Mouse (Mus musculus) induced T-regulatory cell, adult 2 months (primary cell): ENCODE results near the gene Clec9a.
A peak's percentile ranks its signal among the peaks of the same experiment; 100 is the strongest.

Experiments
- DNase-seq: peaks from one replicate; pipeline ENCODE4 v3.0.0-alpha.2; 2012; ENCODE audit warnings: low read depth

The Clec9a gene

DNA sequence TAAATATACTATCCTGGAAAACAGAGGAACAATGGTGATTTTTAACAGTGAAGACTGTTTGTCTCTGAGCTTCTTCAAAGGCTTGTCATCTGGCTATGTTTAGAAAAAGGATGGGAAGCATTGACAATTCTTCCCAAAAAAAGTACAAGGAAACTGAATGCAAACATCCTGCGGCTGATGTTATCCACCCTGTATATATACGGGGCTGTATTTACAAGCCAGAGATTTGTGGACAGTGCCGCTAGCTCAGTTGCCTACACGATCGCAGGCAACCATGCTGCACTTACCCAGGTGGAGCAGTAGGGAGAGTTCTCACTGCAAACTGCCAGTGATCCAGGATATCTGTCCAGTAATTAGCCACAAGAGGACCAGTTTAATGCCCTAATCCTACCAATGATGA lies 16.6 kb downstream of the Clec9a start:
- DNase-seq, result no peak

DNA sequence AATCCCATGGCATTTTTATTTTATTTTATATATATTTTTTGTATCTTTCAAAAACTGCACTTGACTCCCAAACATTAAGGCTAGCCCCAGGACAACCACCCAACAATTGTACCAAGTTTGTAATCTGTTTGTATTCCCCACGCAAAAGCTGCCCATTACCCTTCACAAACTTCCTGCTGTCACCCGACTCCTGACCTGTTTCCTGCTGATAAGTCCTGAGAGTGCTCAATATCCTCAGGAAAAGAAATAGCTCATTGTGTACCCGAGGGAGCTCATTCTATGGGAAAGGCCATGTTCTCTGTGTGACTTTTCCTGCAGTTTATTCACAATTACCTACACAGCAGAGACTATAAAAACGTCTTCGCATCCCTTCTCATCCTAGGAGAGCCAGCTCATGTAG lies 17.1 kb downstream of the Clec9a start:
- DNase-seq, result no peak

DNA sequence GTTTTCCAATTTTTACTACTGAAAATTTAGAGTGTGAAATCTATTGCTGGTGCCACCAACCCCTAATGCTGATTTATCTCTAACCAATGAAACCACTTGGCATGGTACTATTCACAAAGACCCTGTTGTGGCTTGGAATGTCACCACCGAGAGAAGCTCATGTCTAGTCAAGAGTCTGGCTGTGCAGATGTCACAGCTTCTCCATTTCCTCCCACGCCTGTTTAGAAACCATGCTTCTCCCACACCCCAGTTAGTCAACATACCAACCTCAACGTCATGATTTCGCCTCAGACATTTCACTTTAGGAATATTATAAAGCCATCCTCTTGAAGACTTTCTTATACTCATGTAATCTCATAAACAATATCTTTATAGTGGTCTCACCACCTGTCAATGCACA lies 18.6 kb downstream of the Clec9a start:
- no peak for DNase-seq

DNA sequence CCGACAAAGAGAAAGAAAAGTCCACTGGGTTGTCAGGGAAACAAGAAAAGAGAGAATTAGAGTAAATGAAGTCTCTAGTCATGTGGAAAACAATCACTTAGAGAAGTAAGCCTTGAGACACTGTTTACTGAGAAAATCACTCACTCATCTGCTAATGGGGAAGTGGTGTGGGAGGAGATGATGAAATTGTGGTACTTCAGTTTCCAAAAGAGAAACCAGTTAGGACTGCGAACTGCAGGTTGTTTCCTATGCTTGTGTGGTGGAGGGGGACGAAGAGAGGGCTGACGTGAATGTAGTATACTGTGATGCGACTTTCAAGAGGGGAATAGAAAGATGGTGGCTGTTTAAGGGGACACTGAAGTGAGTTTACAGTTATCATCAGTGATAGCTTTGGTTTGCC lies 25.6 kb downstream of the Clec9a start:
- peak; percentile 49 for DNase-seq

DNA sequence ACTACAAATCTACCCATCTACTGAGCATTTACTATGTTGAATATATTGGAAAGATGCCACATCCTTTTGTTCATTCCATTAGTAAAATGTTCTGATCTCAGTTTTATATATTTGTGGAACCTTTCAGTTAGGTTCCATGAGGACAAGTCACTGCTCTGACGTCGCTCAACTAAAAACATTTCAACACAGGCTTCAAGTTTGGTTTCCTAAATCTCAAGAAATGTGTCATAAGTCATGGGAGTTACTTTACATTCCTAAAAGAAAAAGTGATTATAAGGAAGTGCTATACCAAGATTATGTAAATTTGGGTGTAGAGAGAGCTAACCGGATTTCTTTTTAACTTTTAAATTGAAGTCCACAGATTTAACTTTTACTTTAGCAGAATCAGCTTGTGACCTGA lies 27.4 kb downstream of the Clec9a start:
- DNase-seq, result no peak

DNA sequence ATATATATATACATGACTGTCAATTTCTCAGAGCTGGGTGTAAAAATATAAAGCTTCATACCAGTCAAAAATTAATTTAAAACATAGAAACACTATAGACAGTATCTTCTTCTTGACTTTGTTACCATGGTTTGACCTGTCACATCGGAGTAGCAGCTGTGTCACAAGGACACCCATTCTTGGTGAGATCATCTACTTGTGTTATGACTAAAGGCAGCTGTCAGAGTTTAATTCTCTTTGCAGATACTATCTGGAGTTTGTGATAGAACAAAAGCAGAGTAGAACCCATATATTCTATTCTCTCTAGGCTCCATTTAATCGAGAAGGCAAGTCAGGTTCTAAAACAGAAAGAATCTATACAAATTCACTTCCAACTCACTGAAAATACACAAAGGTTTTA lies 29.4 kb downstream of the Clec9a start:
- DNase-seq, result no peak

DNA sequence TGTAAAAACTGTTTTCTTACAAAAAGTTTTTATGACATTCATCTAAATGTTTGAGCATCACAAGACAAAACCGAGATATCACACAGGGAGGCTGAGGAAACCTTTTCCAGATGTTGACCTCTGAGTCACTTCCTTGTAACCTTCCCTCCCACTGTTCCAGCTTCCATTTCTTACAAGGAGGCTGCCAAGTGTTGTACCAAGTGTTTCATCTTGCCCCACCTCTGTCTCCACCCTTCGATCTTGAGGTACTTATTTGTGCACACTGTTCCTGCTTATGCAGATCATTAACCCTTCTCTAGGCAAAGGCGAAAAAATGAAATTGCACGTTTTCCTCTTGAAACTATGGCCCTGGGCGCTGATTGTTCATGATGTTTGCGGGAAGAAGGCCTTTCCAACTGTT lies 41.1 kb downstream of the Clec9a start:
- DNase-seq, result no peak

DNA sequence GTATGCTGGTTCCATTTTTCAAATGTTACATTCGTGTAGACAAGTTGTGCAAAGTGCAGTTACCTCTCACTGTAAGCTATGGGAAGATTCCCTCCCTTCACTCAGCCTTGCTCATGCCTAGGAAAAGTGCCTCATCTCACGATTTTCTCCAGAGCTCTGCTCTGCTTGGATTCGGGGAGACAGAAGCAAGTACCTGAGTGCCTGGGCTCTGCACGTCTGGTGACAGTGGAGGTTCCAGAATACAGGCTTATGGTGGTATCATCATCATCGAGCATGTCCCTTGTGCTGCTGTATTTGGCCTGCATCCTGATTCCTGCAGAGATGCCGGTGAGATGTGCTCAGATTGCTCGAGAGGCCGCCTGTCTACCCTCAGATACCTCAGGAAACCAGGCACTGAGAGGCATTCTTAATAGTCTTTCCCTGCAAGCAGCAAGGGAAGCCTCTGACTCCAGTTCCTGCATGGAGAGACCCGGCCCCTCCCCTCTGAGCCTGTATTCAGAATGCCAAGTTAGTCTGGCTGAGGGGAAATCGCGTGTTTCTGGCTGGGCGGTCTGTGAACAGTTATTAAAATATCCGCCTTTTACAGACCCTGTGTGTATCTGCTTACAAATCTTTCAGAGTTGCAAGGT lies 42.9 kb downstream of the Clec9a start, which contains the start of gene Clec1a:
TSS of gene Clec1a (minus strand) at position 590 of the 629 bp plus-strand sequence.
- no peak for DNase-seq

DNA sequence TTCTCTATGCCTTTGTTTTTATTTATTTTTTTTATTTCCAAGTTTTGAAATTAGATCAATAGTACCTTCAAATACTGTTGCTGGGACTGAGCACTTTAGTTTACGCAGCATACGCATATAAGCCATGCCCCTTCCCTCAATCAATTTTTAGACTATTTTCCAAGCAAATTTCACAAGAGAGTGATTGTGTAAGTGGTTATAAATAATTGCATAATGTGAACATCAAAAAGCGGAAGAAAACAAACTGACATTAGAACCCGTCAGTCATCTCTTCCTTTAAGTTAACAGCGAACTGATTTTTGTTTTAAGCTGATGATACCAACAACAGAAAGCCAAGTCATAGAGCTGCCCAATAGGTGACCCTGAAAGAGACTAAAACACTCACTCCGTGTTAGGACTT lies 62.7 kb downstream of the Clec9a start:
- DNase-seq, result no peak

DNA sequence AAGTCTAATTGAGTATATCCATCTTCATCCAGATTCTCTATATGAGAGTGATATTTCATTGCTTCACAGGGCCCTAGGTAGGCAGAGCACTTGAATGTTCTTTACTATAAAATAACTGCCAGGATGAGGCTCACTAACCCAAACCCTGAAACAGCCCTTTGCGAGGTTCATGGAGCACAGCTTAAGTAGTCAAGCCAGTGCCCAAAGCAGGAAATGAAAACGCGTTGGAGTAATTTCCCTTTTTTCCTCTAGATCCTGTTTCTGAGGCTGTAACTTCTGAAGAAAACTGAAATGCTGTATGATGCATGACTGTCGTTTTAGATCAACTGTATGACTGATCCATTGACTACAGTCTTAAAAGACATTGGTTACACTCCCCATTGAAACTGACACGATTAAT lies 64.0 kb downstream of the Clec9a start:
- DNase-seq, result no peak
